Mouse (Mus musculus) gastrocnemius, adult 2 months (tissue): ENCODE data around the gene Dcbld1. TPM values are rescaled to one million over a fixed set of nuclear protein-coding genes. Genes with fewer than 3 reads are reported as not detected.
"Not testable (repeated sequence)": the region's sequence is repeated elsewhere in the genome, so short reads cannot be mapped to it uniquely, and the experiment has no call there.

Experiments
- DNase-seq: peaks from one replicate; pipeline ENCODE4 v3.0.0; 2022
- H3K27ac ChIP-seq: fragments of 200-600 bp; 2 replicates; pipeline ENCODE4 v1.8.1; 2022; ENCODE audit warnings: mild to moderate bottlenecking
- H3K4me3 ChIP-seq: fragments of 200-600 bp; 2 replicates; pipeline ENCODE4 v1.8.1; 2022; ENCODE audit warnings: mild to moderate bottlenecking, moderate library complexity
- CTCF ChIP-seq: fragments of 200-600 bp; IDR thresholded peaks from 2 replicates; pipeline ENCODE4 v1.8.1; 2022; ENCODE audit warnings: antibody characterized with exemption, mild to moderate bottlenecking, moderate library complexity
- intact Hi-C: fragments of 180-260 bp; cut with DNase I; formaldehyde crosslinking; loops from one replicate; pipeline ENCODE4 v1.15.1; 2025
- total RNA-seq, 2 experiments: library from RNA; stranded (reverse); gene quantifications; 2 replicates each; pipeline ENCODE4 v1.2.3; 2021

The Dcbld1 gene
- total RNA-seq, 2 experiments from 2014 or later, result 1.3 to 1.8 TPM

- TF ChIP-seq CTCF, result no peak
- Histone ChIP-seq H3K4me3 (no peak overlapping the region), H3K27ac (peak overlapping the region; percentile 75)
- intact Hi-C loops, result no loop called here
- DNase-seq, result no peak
Observed at GRCm38 (mm10) chr10:52293921-52294577, 60.6 kb downstream of the Dcbld1 start.

- DNase-seq, result no peak
- Histone ChIP-seq H3K4me3 (no peak overlapping the region), H3K27ac (no peak overlapping the region)
- intact Hi-C loops, result no loop called here
- TF ChIP-seq CTCF, result no peak
Observed at GRCm38 (mm10) chr10:52295934-52296333, 62.5 kb downstream of the Dcbld1 start.

- DNase-seq, H3K27ac ChIP-seq, intact Hi-C loops, H3K4me3 ChIP-seq: not testable (repeated sequence)
Observed at GRCm38 (mm10) chr10:52298568-52298967, 65.1 kb downstream of the Dcbld1 start.

GRCm38 (mm10) chr10:52301766-52302165 is 68.3 kb downstream of the Dcbld1 start:
- DNase-seq, result no peak
- Histone ChIP-seq H3K27ac (no peak overlapping the region), H3K4me3 (no peak overlapping the region)
- TF ChIP-seq CTCF, result no peak
- intact Hi-C loops, result no loop called here

DNA sequence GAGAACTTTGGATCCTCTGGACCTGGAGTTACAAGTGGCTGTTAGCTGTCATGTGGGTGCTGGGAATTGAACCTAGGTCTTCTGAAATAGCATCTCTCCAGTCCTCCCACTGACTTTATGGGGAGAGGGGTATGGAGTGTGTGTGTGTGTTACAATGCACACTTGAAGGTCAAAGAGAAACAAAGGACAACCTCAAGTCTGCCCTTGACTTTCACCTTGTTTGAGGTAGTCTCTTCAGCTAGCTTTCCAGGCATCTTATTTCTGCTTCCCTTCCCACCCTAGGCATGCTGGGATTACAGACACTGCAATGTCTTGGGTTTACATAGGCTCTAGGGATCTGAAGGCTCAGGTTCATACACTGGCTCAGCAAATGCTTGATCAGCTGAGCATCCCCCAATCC is 68.9 kb downstream of the Dcbld1 start:
- Histone ChIP-seq H3K4me3 (no peak overlapping the region), H3K27ac (no peak overlapping the region)
- TF ChIP-seq CTCF, result no peak
- intact Hi-C loops, result no loop called here
- no peak for DNase-seq

- Histone ChIP-seq H3K27ac (no peak overlapping the region), H3K4me3 (no peak overlapping the region)
- intact Hi-C loops, result no loop called here
- no peak for DNase-seq
- TF ChIP-seq CTCF, result no peak
Observed at GRCm38 (mm10) chr10:52304574-52304973, 71.2 kb downstream of the Dcbld1 start.

- peak overlapping the region; percentile 56 for H3K27ac ChIP-seq
- intact Hi-C loops, result no loop called here
- TF ChIP-seq CTCF, result no peak
Observed at GRCm38 (mm10) chr10:52309196-52309595, 75.8 kb downstream of the Dcbld1 start.

GRCm38 (mm10) chr10:52319506-52320286 is 86.3 kb downstream of the Dcbld1 start:
- DNase-seq, result no peak
- no peak for TF ChIP-seq CTCF
- H3K27ac ChIP-seq, result no peak overlapping the region
- H3K4me3 ChIP-seq, result no peak overlapping the region
- intact Hi-C loops, result no loop called here

More at GRCm38 (mm10) chr10:52309196-52309595, 75.8 kb downstream of the Dcbld1 start:
- no peak overlapping the region for H3K4me3 ChIP-seq
- DNase-seq, result peak; percentile 33

DNA sequence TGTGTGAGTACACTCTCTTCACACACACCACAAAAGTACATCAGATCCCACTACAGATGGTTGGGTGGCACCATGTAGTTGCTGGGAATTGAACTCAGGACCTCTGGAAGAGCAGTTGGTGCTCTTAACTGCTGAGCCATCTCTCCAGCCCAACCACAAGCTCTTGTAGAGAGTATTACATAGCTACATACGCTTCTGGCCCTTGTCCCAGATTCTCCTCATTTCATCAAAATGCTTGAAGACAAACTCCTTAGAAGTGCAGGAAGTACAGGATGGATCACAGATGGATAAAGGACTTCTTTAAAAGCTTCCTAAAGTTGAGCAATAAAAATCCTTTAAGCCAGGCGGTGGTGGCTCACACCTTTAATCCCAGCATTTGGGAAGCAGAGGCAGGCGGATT is 88.5 kb downstream of the Dcbld1 start:
- Histone ChIP-seq H3K4me3 (no peak overlapping the region), H3K27ac (no peak overlapping the region)
- intact Hi-C loops, result no loop called here
- no peak for DNase-seq
- no peak for TF ChIP-seq CTCF

- Histone ChIP-seq H3K4me3 (no peak overlapping the region), H3K27ac (no peak overlapping the region)
- DNase-seq, result no peak
- intact Hi-C loops, result loop anchor here (2.0 to 10.0 kb wide), 3 partner anchors 98 to 226 kb away; partner anchors contain the start of gene Dcbld1
- peak; percentile 75 for TF ChIP-seq CTCF
Observed at GRCm38 (mm10) chr10:52331007-52331406, 97.6 kb downstream of the Dcbld1 start.

DNA sequence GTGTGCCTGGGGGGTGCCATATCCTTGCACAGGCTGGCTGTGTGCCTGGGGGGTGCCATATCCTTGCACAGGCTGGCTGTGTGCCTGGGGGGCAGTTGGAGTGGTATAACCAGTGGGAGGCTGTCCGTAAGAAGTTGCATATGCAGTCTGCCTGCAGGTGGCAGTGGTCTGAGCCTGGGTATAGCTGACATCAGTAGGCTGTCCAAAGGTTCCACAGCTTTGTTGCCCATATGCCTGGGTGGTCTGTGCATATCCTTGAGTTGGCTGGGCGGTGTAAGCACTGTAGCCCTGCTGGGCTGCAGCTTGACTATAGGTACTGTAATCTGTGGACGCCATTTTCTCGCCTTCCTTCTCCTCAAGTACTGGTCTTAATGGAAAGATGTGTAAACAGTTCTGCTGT is 109.9 kb downstream of the Dcbld1 start:
- intact Hi-C loops, H3K27ac ChIP-seq, H3K4me3 ChIP-seq, DNase-seq: not testable (repeated sequence)

- no peak for TF ChIP-seq CTCF
- intact Hi-C loops, result no loop called here
- no peak for DNase-seq
- H3K4me3 ChIP-seq, result no peak overlapping the region
- no peak overlapping the region for H3K27ac ChIP-seq
Observed at GRCm38 (mm10) chr10:52353184-52353583, 119.8 kb downstream of the Dcbld1 start.

DNA sequence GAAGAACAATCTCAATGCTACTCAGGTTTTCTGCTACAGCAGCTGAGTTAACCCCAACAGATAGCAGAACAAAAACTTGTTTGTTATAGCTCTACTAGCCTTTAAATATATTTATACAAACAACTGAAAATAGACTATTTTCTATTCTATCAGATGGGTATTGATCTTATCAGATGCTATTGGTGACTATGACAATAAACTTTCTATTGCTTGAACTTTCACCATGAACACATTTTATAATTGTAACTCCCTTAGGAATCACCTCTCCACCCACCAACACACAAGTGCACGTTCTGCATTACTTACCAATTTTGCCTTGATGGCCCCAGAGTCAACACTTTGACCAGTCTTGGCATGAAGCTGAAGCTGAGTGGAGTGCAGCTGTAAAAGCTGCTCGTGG is 125.0 kb downstream of the Dcbld1 start, which contains the start of gene Gm26741:
TSS of gene Gm26741 (plus strand) at position 301 of the 400 bp plus-strand sequence.
- intact Hi-C loops, result no loop called here
- no peak for TF ChIP-seq CTCF

More for the DNA sequence above, 125.0 kb downstream of the Dcbld1 start, which contains the start of gene Gm26741:
- DNase-seq, result no peak
- Histone ChIP-seq H3K27ac (no peak within 1 kb of the TSS), H3K4me3 (no peak within 1 kb of the TSS)
